Mouse (Mus musculus) natural killer cell, adult 2 months (primary cell): ENCODE data around the gene Atxn7.

ENCODE experiments used
- DNase-seq, 2 experiments: peaks; one replicate each; pipeline ENCODE4 v3.0.0; 2022; ENCODE audit warnings: low spot score in 2 of 2

Atxn7 gene

DNA sequence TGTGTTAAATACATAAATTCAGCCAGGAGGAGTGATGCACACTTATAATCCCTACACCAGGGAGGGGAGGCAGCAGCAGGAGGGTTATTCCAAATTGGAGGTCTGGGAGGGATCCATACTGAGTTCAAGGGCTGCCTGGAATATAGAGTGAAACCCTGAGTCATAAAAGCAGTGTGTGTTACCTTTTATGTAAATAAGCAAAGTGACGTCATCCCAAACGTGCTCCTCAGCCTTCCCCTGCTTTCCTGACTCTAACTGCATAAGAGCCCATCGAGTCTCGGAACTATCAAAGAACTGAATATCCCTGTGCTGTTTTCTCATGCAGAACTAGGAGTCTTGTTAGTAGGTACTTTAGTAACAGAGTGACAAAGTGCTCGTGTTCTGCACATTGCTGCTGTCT, 102.1 kb downstream of the Atxn7 start:
- DNase-seq = no peak

DNA sequence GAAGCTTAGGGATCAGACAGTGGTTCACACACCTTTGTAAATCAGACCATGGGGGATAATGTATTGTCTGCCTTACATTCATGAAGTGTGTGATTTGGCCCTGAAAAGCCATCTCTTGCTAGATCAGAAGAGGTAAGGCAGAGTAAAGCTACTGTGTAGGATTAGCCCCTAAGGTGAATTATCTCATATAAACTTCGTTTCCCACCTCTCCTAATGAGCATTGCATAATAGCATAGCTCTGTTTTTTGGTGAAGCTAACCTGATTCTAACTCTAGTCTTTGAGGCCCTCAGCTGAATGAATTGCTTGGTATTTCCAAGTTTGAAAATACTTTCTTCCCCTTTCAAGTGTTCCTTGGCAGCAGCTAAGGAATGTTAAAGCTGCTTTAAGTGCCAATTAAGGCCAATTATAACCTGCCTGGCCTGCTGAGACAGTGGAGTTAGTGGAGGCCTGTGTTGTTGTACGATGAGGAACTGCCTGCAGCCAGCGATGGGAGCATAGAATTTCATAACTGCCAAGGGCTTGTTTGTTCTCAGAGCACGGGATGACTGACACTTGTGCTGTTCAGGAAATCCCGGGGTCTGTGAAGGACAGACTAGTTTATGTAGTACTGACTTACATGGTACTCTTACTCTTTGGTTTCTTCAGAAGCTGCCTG, 103.4 kb downstream of the Atxn7 start:
- DNase-seq = peak in 1 of 2 experiments; percentile 6

DNA sequence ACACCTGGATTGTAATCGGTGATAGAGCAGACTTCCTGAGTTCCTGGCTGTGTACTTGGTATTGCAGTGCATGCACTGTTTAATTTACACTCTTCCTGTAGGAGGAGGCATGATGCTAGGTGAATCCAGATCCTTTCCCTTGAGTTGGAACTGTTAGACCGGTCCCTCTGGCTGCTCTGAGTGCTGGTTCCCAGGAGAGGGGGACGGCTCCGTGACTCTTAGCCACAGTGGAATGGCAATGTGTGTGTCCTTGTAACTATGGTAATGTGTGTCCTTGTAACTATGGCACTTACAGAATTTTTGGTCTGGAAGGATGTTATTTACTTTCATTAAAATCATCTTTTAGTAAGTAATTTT, 103.9 kb downstream of the Atxn7 start:
- no peak for DNase-seq

GRCm38 (mm10) chr14:14066241-14066640, 105.0 kb downstream of the Atxn7 start:
- no peak for DNase-seq

GRCm38 (mm10) chr14:14067648-14068472, 106.6 kb downstream of the Atxn7 start:
- peak; percentile 60 to 74 for DNase-seq

DNA sequence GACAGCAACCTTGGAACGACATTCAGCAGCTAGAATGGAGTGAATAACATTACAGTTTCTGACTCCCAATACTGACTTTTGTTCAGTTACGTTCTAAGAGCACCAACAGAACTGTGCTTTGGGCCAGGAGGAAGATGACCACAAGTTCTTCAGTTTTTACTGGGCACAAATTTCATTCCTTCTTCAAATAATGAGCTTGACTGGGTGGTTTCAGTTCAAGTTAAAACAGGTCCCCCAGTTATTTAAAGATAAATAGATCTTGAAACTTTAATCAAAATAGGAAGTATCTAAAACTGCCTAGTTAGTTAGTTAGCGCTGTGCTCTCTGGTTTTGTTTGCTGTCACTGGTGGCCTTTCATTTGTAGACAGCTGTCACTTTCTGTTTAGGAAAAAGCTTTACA, 107.3 kb downstream of the Atxn7 start:
- DNase-seq = peak; percentile 3 to 19

GRCm38 (mm10) chr14:14070541-14071315, 109.5 kb downstream of the Atxn7 start:
- DNase-seq = no peak

- no peak for DNase-seq
Measured at GRCm38 (mm10) chr14:14071456-14071855, 110.2 kb downstream of the Atxn7 start.

GRCm38 (mm10) chr14:14080604-14081194, 119.5 kb downstream of the Atxn7 start:
- no peak for DNase-seq

DNA sequence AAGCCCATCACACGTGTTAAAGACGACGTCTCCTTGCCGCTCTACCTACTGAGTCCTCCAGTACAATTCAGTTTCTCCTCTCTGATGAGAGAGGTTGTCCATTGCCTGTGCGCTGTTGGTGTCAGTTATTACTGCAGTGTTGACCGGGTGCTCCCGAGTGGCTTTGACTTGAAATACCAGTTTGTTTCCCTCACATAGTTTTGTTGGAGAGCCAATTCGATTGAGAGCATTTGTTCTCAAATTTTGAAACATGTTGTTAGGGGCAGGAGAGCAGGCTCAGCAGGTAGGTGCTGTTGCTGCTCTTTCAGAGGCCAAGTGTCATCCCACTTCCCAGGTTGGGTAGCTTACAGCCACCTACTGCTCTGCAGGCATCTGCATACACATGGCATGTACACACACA, 122.6 kb downstream of the Atxn7 start:
- no peak for DNase-seq

DNA sequence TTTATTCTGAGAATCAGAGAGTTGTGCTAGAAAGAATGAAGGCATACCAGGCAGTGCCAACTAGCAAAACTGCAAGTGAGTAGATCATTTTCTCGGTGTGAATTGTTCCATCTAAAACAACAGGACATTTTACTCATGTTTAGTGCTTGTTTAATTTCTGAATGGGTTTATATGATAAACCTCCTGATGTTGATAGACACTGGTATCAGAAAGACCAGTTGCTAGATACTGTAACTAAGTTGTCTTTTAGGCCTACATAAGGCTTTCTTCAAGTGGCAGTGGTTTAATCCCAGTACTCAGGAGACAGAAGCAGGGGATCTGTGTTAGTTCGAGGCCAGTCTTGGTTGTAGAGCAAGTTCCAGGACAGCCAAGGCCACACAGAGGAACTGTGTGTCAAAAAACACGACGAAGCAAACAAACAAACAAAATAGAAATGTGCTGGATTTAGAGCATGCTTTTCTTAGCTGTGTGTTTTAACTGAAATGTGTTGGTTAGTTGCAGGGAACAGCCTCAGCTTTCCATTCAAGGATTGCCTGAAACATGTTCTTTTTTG, 125.5 kb downstream of the Atxn7 start:
- no peak for DNase-seq

DNA sequence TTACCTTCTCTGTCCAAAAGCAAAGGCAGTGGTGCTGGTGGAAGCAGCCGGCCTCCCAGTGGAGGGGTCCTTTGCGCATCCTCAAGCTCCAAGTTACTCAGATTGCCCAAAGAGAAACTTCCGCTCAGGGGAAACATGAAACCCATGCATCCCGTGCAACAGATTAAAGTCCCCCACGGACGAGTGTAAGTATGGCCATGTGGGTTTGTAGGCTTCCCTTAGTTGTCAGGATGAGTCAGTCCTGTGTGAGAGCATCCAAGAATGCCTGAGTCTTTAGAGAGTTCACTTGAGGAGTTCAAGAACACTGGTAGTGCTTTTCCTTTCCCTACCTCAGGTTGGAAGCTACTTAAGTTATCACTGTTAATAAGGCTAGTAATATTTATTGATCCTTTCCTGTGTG, 126.1 kb downstream of the Atxn7 start:
- DNase-seq = no peak

DNA sequence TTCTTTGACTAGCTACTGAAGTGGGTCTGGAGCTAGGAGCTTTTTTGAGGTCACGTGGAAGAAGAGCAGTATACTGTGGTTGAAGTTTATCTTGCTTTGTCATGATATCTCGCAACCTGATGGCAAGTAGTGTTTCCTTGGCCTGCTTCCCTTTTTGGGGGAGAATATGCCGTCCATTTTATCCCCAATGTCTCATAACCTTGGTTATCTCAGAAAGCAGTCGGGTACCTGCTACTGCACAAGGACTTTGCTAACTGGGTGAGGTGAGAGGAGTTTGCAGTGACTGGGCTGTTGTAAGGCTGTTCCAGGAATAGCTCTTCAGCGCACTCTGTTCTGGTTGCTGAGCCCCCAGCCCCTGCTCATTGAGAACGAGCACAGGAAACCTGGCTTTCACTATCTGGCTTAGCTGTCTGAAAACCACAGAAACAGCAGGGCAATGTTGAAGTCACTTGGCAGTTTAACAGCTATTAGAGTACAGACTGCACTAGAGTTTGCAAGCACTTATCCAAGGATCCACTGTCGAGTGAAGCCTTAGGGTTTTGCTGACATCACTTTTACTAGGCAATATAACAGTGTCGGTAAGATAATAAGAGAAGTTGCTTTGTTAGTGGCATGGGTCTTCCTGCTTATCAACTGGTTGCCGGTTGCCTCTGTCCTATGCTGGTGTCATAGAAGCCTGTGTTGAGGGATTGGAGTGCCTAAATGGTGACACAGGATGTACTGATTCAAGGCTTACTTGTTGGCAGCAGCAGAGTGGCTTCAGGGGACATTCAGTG, 127.0 kb downstream of the Atxn7 start:
- peak; percentile 4 to 6 for DNase-seq

- no peak for DNase-seq
Measured at GRCm38 (mm10) chr14:14090571-14090970, 129.3 kb downstream of the Atxn7 start.

- DNase-seq = peak; percentile 81 to 86
Measured at GRCm38 (mm10) chr14:14098330-14098980, 137.2 kb downstream of the Atxn7 start.

DNA sequence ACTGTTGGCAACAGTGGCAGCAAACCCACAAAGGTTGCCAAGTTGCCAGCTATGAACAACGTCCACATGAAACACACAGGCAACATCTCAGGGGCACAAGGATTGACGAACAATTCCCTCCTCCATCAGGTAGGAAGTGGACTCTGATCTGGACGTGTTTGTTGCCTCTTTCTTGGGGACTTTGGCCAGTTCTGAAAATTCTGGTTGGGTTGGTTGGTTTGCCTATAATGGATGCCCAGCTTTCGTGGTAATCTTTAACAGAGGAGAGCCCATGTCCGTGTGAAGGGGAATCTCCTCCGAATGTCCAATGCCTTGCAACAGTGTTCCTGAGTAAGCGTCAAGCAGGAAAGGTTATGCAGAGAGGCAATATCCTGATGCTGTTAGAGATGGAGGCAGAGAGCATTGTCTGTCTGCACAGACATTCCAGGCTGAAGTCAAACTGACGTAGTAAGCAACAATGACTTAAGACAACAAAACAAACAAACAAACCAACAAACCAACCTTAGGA, 139.6 kb downstream of the Atxn7 start:
- no peak for DNase-seq

DNA sequence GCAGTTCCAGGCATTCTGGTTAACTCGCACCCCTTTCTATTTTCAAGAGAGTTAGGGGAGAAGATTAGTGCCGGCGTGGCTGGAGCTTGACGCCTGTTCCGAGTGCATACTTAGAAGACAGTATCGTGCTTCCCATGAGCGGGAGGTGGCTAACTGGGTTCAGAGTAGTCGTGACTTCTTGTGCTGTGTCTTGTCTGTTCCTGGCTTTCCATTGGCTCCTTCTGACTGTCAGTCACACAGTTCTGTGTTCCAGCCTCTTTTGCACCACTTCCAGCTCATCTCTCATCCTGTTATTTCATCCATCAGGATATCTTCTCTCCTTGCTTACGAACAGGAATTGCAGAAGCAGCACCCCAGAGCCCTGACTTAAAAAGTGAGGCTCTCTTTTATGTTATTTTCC, 140.1 kb downstream of the Atxn7 start:
- DNase-seq = no peak

DNA sequence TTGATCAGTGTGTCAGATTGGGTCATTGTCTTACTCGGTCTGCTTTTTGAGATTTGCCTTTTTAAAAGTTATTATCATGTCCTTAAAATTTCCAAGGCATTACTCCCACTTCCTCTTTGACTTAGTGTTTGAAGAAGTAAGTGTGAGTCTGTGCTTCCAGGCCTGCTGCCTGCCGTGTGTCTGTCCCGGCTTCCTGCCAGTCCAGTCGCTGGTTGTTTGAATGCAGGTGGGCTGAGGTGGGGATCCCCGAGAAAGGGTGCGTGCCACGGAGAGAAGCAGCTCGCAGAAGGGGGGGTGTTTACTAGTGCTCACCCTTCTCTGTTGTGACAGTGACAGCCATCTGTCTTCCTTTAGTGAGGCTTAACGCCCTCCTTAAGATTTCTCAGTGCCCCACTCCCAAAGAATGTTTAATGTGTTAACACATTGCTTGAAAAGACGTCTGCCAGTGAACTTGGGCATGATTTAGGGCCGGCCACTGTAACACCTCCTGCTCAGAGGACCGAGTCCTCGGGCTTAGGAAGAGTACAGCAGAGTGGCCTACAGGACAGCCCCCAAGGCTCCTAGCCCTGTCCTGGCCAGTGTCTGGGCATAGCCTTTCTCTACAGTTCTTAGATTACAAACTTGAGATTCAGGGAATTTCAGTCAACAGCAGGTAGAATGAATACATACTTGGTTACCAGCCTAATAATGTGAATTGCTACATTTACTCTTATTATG, 143.1 kb downstream of the Atxn7 start:
- DNase-seq = no peak

GRCm38 (mm10) chr14:14104930-14105318, 143.7 kb downstream of the Atxn7 start:
- no peak for DNase-seq

- no peak for DNase-seq
Measured at GRCm38 (mm10) chr14:14110710-14111109, 149.5 kb downstream of the Atxn7 start.
